Mouse (Mus musculus): ENCODE results near the gene Kremen2.

- no peak for TF ChIP-seq CTCF (IDR thresholded peaks at IDR 0.05; ENCODE audit: borderline replicate concordance, insufficient read depth, low read length)
- no peak for TF ChIP-seq POLR2A (IDR thresholded peaks at IDR 0.05; ENCODE audit: low read depth, low read length)
Observed at GRCm38 (mm10) chr17:23747471-23747870, 1.8 kb upstream of the Kremen2 start.

All from embryonic fibroblast, embryonic 13.5 days (primary cell).